Mouse (Mus musculus) liver, embryonic 16.5 days (tissue): ENCODE measurements around the gene Rfx6. TPM values are rescaled to one million over a fixed set of nuclear protein-coding genes. Genes with fewer than 3 reads are reported as not detected.

Source experiments
- ATAC-seq: fragments of 200-750 bp; cut with Nextera tagmentation; 2 replicates; pipeline ENCODE4 v1.8.0; 2017; ENCODE audit warnings: low read depth, mild to moderate bottlenecking, moderate number of reproducible peaks, moderate library complexity
- H3K27ac ChIP-seq: fragments of 300-500 bp; sonication (generic); 2 replicates; pipeline ENCODE4 v1.5.1; 2014; ENCODE audit warnings: mild to moderate bottlenecking, low read length
- H3K27me3 ChIP-seq: fragments of 300-500 bp; sonication (generic); 2 replicates; pipeline ENCODE4 v1.6.1; 2014; ENCODE audit warnings: low read depth, low read length, mixed read lengths; ENCODE audit not compliant: control insufficient read depth, insufficient read depth
- H3K36me3 ChIP-seq: fragments of 300-500 bp; sonication (generic); 2 replicates; pipeline ENCODE4 v1.6.1; 2014; ENCODE audit warnings: mild to moderate bottlenecking; ENCODE audit not compliant: control insufficient read depth, insufficient read depth
- H3K4me1 ChIP-seq: fragments of 300-500 bp; sonication (generic); 2 replicates; pipeline ENCODE4 v1.6.1; 2014; ENCODE audit warnings: low read depth, low read length, mixed read lengths; ENCODE audit not compliant: control insufficient read depth
- H3K4me2 ChIP-seq: fragments of 300-500 bp; sonication (generic); 2 replicates; pipeline ENCODE4 v1.6.1; 2014; ENCODE audit warnings: low read depth, low read length, mixed read lengths
- H3K4me3 ChIP-seq: fragments of 300-500 bp; sonication (generic); 2 replicates; pipeline ENCODE4 v1.5.1; 2014; ENCODE audit warnings: low read depth, mild to moderate bottlenecking, low read length
- H3K9ac ChIP-seq: fragments of 300-500 bp; sonication (generic); 2 replicates; pipeline ENCODE4 v1.6.1; 2014; ENCODE audit warnings: low read depth, low read length
- H3K9me3 ChIP-seq: fragments of 300-500 bp; sonication (generic); replicated peaks from 2 replicates; pipeline ENCODE4 v1.6.1; 2016; ENCODE audit warnings: low read length; ENCODE audit not compliant: control insufficient read depth
- WGBS: fragments of 180-500 bp; shearing (Covaris S2); extraction: QIAGEN DNeasy Blood & Tissue Kit; methylation state at CpG from one replicate; pipeline ENCODE4 v1.1.7; 2014; ENCODE audit not compliant: insufficient replicate concordance; 5-methylcytosine and 5-hydroxymethylcytosine counted together
- polyA plus RNA-seq: library from polyadenylated mRNA; unstranded; fragments of >200 nt; fragmentation: Nextera tagmentation; extraction: Ambion mirVana; gene quantifications from 2 replicates; pipeline ENCODE4 v1.2.1, GENCODE M21; 2015

Rfx6 gene
- polyA plus RNA-seq, 1 experiment from 2014 or later = not detected

GRCm38 (mm10) chr10:51720904-51721303 lies 43.3 kb downstream of the Rfx6 start:
- Histone ChIP-seq H3K4me3 (no peak overlapping the region), H3K9me3 (no peaks in the 10 kb centered on the region), H3K4me2 (no peak overlapping the region), H3K36me3 (no peaks in the 10 kb centered on the region), H3K27ac (no peak overlapping the region), H3K27me3 (no peaks in the 10 kb centered on the region), H3K4me1 (no peaks in the 10 kb centered on the region; the same call in 1 of the 2 replicates), H3K9ac (no peak overlapping the region)
- ATAC-seq = no peak
- WGBS = 48% methylated on average over 3 of the region's 3 CpGs

- no peak overlapping the region for H3K9ac ChIP-seq
- no peak overlapping the region for H3K27ac ChIP-seq
- H3K9me3 ChIP-seq = no peaks in the 10 kb centered on the region
- 54% methylated on average over 5 of the region's 5 CpGs for WGBS
- ATAC-seq = no peak
- no peaks in the 10 kb centered on the region; the same call in 1 of the 2 replicates for H3K4me1 ChIP-seq
- H3K36me3 ChIP-seq = no peaks in the 10 kb centered on the region
- H3K27me3 ChIP-seq = no peaks in the 10 kb centered on the region
- no peak overlapping the region for H3K4me3 ChIP-seq
- H3K4me2 ChIP-seq = no peak overlapping the region
Observed at GRCm38 (mm10) chr10:51761436-51761835, 83.9 kb downstream of the Rfx6 start.

- H3K9me3 ChIP-seq = no peaks in the 10 kb centered on the region
- ATAC-seq = peak; percentile 88
- H3K4me2 ChIP-seq = no peak overlapping the region
- no peak overlapping the region for H3K4me3 ChIP-seq
- 57% methylated on average over 2 of the region's 2 CpGs for WGBS
- H3K36me3 ChIP-seq = no peaks in the 10 kb centered on the region
- no peak overlapping the region; the same call in 1 of the 2 replicates for H3K27ac ChIP-seq
- no peaks in the 10 kb centered on the region for H3K27me3 ChIP-seq
- no peak overlapping the region for H3K9ac ChIP-seq
- H3K4me1 ChIP-seq = no peaks in the 10 kb centered on the region; the same call in 1 of the 2 replicates
Observed at GRCm38 (mm10) chr10:51763241-51763640, 85.7 kb downstream of the Rfx6 start.

GRCm38 (mm10) chr10:51768445-51768844 lies 90.9 kb downstream of the Rfx6 start:
- H3K36me3 ChIP-seq = no peaks in the 10 kb centered on the region
- peak; percentile 90 for ATAC-seq
- no peak overlapping the region for H3K4me3 ChIP-seq
- no peaks in the 10 kb centered on the region; the same call in 1 of the 2 replicates for H3K4me1 ChIP-seq
- no peaks in the 10 kb centered on the region for H3K27me3 ChIP-seq
- H3K9ac ChIP-seq = no peak overlapping the region
- no peak overlapping the region for H3K27ac ChIP-seq
- no peak overlapping the region for H3K4me2 ChIP-seq
- WGBS = 32% methylated on average over 5 of the region's 5 CpGs
- no peaks in the 10 kb centered on the region for H3K9me3 ChIP-seq

GRCm38 (mm10) chr10:51769252-51769651 lies 91.7 kb downstream of the Rfx6 start:
- no peaks in the 10 kb centered on the region; the same call in 1 of the 2 replicates for H3K4me1 ChIP-seq
- no peak overlapping the region for H3K9ac ChIP-seq
- no peak overlapping the region for H3K4me2 ChIP-seq
- no peaks in the 10 kb centered on the region for H3K9me3 ChIP-seq
- H3K36me3 ChIP-seq = no peaks in the 10 kb centered on the region
- 40% methylated on average over 7 of the region's 7 CpGs for WGBS
- no peak overlapping the region for H3K4me3 ChIP-seq
- H3K27me3 ChIP-seq = no peaks in the 10 kb centered on the region
- ATAC-seq = no peak
- no peak overlapping the region for H3K27ac ChIP-seq

GRCm38 (mm10) chr10:51779648-51780047 lies 102.1 kb downstream of the Rfx6 start:
- Histone ChIP-seq H3K27me3 (no peaks in the 10 kb centered on the region), H3K9ac (no peak overlapping the region), H3K27ac (no peak overlapping the region), H3K4me1 (no peaks in the 10 kb centered on the region), H3K4me3 (no peak overlapping the region), H3K9me3 (no peaks in the 10 kb centered on the region), H3K36me3 (no peaks in the 10 kb centered on the region), H3K4me2 (no peak overlapping the region)
- no peak for ATAC-seq
- WGBS = 50% methylated on average over 2 of the region's 2 CpGs

Other genes starting within 250 kb of the Rfx6 start
- gene Gm49339, start 197.1 kb upstream of the Rfx6 start, polyA plus RNA-seq = 0.91 and 1.5 TPM in 2 replicates
- gene Lilr4b, start 197.1 kb upstream of the Rfx6 start, polyA plus RNA-seq = 1.5 and 1.6 TPM in 2 replicates
- gene Lilrb4a, start 186.8 kb upstream of the Rfx6 start, polyA plus RNA-seq = 5.6 and 6.7 TPM in 2 replicates
- gene Fam162b, start 87.2 kb upstream of the Rfx6 start, polyA plus RNA-seq = not detected in 2 replicates
- gene Gprc6a, start 46.3 kb upstream of the Rfx6 start, polyA plus RNA-seq = 0.05 and 0.18 TPM in 2 replicates